Mouse (Mus musculus) urinary bladder, adult 18-20 months (tissue): ENCODE data around the gene Atxn7l1.

Experiments
- DNase-seq, 2 experiments: peaks; one replicate each; pipeline ENCODE4 v3.0.0; 2022; ENCODE audit warnings: low spot score in 2 of 2, mixed read lengths in 2 of 2

The Atxn7l1 gene

GRCm38 (mm10) chr12:33317792-33318530, 170.5 kb downstream of the Atxn7l1 start:
- no peak for DNase-seq

- DNase-seq, result no peak
These were observed 175.1 kb downstream of the Atxn7l1 start for GRCm38 (mm10) chr12:33322547-33322946.

- DNase-seq, result no peak
These were observed 176.3 kb downstream of the Atxn7l1 start for GRCm38 (mm10) chr12:33323821-33324220.

GRCm38 (mm10) chr12:33325424-33325823, 177.9 kb downstream of the Atxn7l1 start:
- no peak for DNase-seq

GRCm38 (mm10) chr12:33332046-33332445, 184.6 kb downstream of the Atxn7l1 start:
- DNase-seq, result no peak

- DNase-seq, result no peak
These were observed 185.3 kb downstream of the Atxn7l1 start for GRCm38 (mm10) chr12:33332796-33333195.

- DNase-seq, result peak; percentile 76 to 81
These were observed 186.4 kb downstream of the Atxn7l1 start for GRCm38 (mm10) chr12:33333914-33334313.

GRCm38 (mm10) chr12:33334511-33334910, 187.0 kb downstream of the Atxn7l1 start:
- DNase-seq, result no peak

- DNase-seq, result no peak
These were observed 187.5 kb downstream of the Atxn7l1 start for GRCm38 (mm10) chr12:33334951-33335350.

GRCm38 (mm10) chr12:33335410-33335809, 187.9 kb downstream of the Atxn7l1 start:
- no peak for DNase-seq

- DNase-seq, result no peak
These were observed 189.2 kb downstream of the Atxn7l1 start for GRCm38 (mm10) chr12:33336561-33337125.

GRCm38 (mm10) chr12:33337289-33337688, 189.8 kb downstream of the Atxn7l1 start:
- no peak for DNase-seq

- no peak for DNase-seq
These were observed 190.7 kb downstream of the Atxn7l1 start for GRCm38 (mm10) chr12:33338170-33338569.

GRCm38 (mm10) chr12:33339822-33340221, 192.3 kb downstream of the Atxn7l1 start:
- no peak for DNase-seq

- DNase-seq, result no peak
These were observed 193.2 kb downstream of the Atxn7l1 start for GRCm38 (mm10) chr12:33340698-33341097.

GRCm38 (mm10) chr12:33341351-33341892, 193.9 kb downstream of the Atxn7l1 start:
- DNase-seq, result no peak

- no peak for DNase-seq
These were observed 197.7 kb downstream of the Atxn7l1 start for GRCm38 (mm10) chr12:33344970-33345772.

- no peak for DNase-seq
These were observed 198.4 kb downstream of the Atxn7l1 start for GRCm38 (mm10) chr12:33345773-33346435.

- DNase-seq, result no peak
These were observed 205.2 kb downstream of the Atxn7l1 start for GRCm38 (mm10) chr12:33352671-33353070.

- no peak for DNase-seq
These were observed 210.9 kb downstream of the Atxn7l1 start for GRCm38 (mm10) chr12:33358345-33358744.

- DNase-seq, result no peak
These were observed 211.7 kb downstream of the Atxn7l1 start for GRCm38 (mm10) chr12:33359209-33359608.
